Mouse (Mus musculus) stomach, postnatal 0 days (tissue): ENCODE measurements around the gene Kcnc2.

Experiments used
- CTCF ChIP-seq: IDR thresholded peaks from 2 replicates; pipeline ENCODE4 v1.5.1; 2016; ENCODE audit warnings: antibody characterized with exemption, low read depth, mild to moderate bottlenecking, moderate library complexity
- EP300 ChIP-seq: optimal IDR thresholded peaks from 2 replicates; pipeline ENCODE3; 2016; ENCODE audit warnings: antibody characterized with exemption

DNA sequence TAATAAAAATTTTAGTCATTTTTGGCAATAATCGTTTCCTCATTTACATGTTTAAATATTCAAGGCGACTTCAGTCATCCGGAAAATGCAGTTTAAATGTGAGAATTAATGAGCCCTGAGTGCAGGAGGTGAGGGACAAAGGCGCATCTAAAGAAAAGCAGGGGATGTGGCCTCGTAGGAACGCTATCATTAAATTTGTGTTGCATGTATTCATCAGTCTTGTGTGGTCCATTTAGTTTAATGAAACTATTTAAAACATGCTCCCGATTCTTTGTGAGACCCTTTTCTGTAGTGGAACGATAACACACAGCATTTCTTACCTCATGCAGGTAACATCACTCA is 87.4 kb downstream of the Kcnc2 start:
- no peak for TF ChIP-seq CTCF
- no peak for TF ChIP-seq EP300
